Mouse (Mus musculus) CH12.LX (cell line): Measurements from ENCODE around the gene Snx17. TPM values are rescaled to one million over a fixed set of nuclear protein-coding genes. Genes with fewer than 3 reads are reported as not detected.

ENCODE experiments used
- DNase-seq: peaks from one replicate; pipeline ENCODE4 v3.0.0-alpha.2; 2013; ENCODE audit errors: extremely low read depth
- H3K27ac ChIP-seq: 2 replicates; pipeline ENCODE4 v1.5.1; 2012; ENCODE audit warnings: low read depth, mild to moderate bottlenecking, control low read depth, moderate library complexity; ENCODE audit not compliant: insufficient read depth
- H3K27me3 ChIP-seq: replicated peaks from 2 replicates; pipeline ENCODE3; 2012; ENCODE audit warnings: inconsistent platforms
- H3K36me3 ChIP-seq, 2 experiments: replicated peaks in 1 of 2; 2 replicates each; pipeline versions ENCODE3 to v1.6.1; 2012; ENCODE audit warnings: inconsistent platforms in 1 of 2, low read length in 1 of 2, mild to moderate bottlenecking in 1 of 2, mixed read lengths in 1 of 2, moderate library complexity in 1 of 2; ENCODE audit not compliant: control insufficient read depth in 1 of 2, insufficient read depth in 1 of 2
- H3K4me1 ChIP-seq, 2 experiments: 2 replicates each; pipeline ENCODE4 v1.6.1; 2012; ENCODE audit warnings: inconsistent platforms in 1 of 2, moderate library complexity in 1 of 2; ENCODE audit not compliant: insufficient read depth in 2 of 2, control insufficient read depth in 1 of 2
- H3K4me2 ChIP-seq: 2 replicates; pipeline ENCODE4 v1.6.1; 2012; ENCODE audit warnings: low read depth, mild to moderate bottlenecking, control low read depth; ENCODE audit not compliant: poor library complexity, insufficient read depth, severe bottlenecking
- H3K4me3 ChIP-seq, 3 experiments: fragments of 150-350 bp in 1 of 3; sonication (generic) in 1 of 3; replicated peaks in 1 of 3; 2 replicates each; pipeline versions ENCODE3 to v1.5.1; 2011 to 2012; ENCODE audit warnings: low read depth in 2 of 3, low read length in 2 of 3, mild to moderate bottlenecking in 2 of 3, moderate library complexity in 2 of 3, control low read depth in 1 of 3, improper control_type of control experiment in 1 of 3, inconsistent platforms in 1 of 3, mixed read lengths in 1 of 3; ENCODE audit not compliant: poor library complexity in 1 of 3
- H3K79me2 ChIP-seq: replicated peaks from 2 replicates; pipeline ENCODE4 v1.6.1; 2012; ENCODE audit warnings: mild to moderate bottlenecking, moderate library complexity; ENCODE audit not compliant: control insufficient read depth, poor library complexity, insufficient read depth, severe bottlenecking; ENCODE audit errors: extremely low read depth
- H3K9ac ChIP-seq: 2 replicates; pipeline ENCODE4 v1.6.1; 2012; ENCODE audit warnings: low read depth, mild to moderate bottlenecking, control low read depth, moderate library complexity; ENCODE audit not compliant: insufficient read depth
- H3K9me3 ChIP-seq: replicated peaks from 2 replicates; pipeline ENCODE3; 2012; ENCODE audit warnings: low read length, inconsistent platforms, mixed read lengths
- BHLHE40 ChIP-seq: IDR thresholded peaks from 2 replicates; pipeline ENCODE4 v1.6.1; 2011; ENCODE audit warnings: mild to moderate bottlenecking, low read depth, low read length, improper control_type of control experiment
- CHD1 ChIP-seq: IDR thresholded peaks from 2 replicates; pipeline ENCODE4 v1.6.1; 2012; ENCODE audit warnings: low read depth, low read length, improper control_type of control experiment, inconsistent platforms
- E2F4 ChIP-seq: IDR thresholded peaks from 2 replicates; pipeline ENCODE4 v1.6.1; 2011; ENCODE audit warnings: low read depth, low read length, improper control_type of control experiment; ENCODE audit not compliant: insufficient replicate concordance
- ELF1 ChIP-seq: IDR thresholded peaks from 2 replicates; pipeline ENCODE4 v1.6.1; 2014; ENCODE audit warnings: low read depth, mild to moderate bottlenecking, inconsistent platforms, low read length, improper control_type of control experiment
- HCFC1 ChIP-seq: IDR thresholded peaks from 2 replicates; pipeline ENCODE4 v1.6.1; 2012; ENCODE audit warnings: low read depth, mild to moderate bottlenecking, inconsistent platforms, low read length, improper control_type of control experiment
- JUND ChIP-seq: conservative IDR thresholded peaks from 2 replicates; pipeline ENCODE4 v1.6.1; 2011; ENCODE audit warnings: low read depth, low read length, improper control_type of control experiment
- MXI1 ChIP-seq: IDR thresholded peaks from 2 replicates; pipeline ENCODE4 v1.6.1; 2011; ENCODE audit warnings: mild to moderate bottlenecking, low read depth, low read length, improper control_type of control experiment
- POLR2A ChIP-seq: IDR thresholded peaks from 2 replicates; pipeline ENCODE4 v1.6.1; 2011; ENCODE audit warnings: low read depth, mild to moderate bottlenecking, improper control_type of control experiment, low read length
- RCOR1 ChIP-seq: conservative IDR thresholded peaks from 2 replicates; pipeline ENCODE4 v1.6.1; 2012; ENCODE audit warnings: low read depth, mild to moderate bottlenecking, inconsistent platforms, low read length, improper control_type of control experiment
- SIN3A ChIP-seq: IDR thresholded peaks from 2 replicates; pipeline ENCODE4 v1.6.1; 2012; ENCODE audit warnings: low read length, improper control_type of control experiment, inconsistent platforms
- TBP ChIP-seq: conservative IDR thresholded peaks from 2 replicates; pipeline ENCODE4 v1.6.1; 2011; ENCODE audit warnings: low read depth, low read length, improper control_type of control experiment
- ZMIZ1 ChIP-seq: IDR thresholded peaks from 2 replicates; pipeline ENCODE4 v1.6.1; 2012; ENCODE audit warnings: low read depth, mild to moderate bottlenecking, inconsistent platforms, low read length, improper control_type of control experiment
- dilution Hi-C: fragments of 300-500 bp; cut with MboI; formaldehyde crosslinking; loops from 2 replicates; pipeline ENCODE4 v1.14.3; 2020; ENCODE audit warnings: low sequenced_read_pairs; ENCODE audit not compliant: extremely low pct_unique_long_range_greater_than_20kb, extremely low pct_ligation_motif_present
- in situ Hi-C: fragments of 300-500 bp; cut with MboI; formaldehyde crosslinking; loops from 3 replicates; pipeline ENCODE4 v1.14.3; 2019; ENCODE audit warnings: low sequenced_read_pairs, low pct_ligation_motif_present, low pct_unique_long_range_greater_than_20kb, mixed read lengths
- polyA plus RNA-seq: library from polyadenylated mRNA; unstranded; fragments of >175 nt; gene quantifications from 2 replicates; pipeline ENCODE4 v1.2.1, GENCODE M21; 2012; ENCODE audit warnings: low read depth; ENCODE audit not compliant: insufficient read length
- total RNA-seq, 2 experiments: library from RNA; depleted of rRNA; stranded (reverse); fragments of 300-350 nt in 1 of 2; fragments of >200 nt in 1 of 2; gene quantifications; 2 replicates each; pipeline ENCODE4 v1.2.3; 2012 to 2014

Snx17 gene
- total and polyA plus RNA-seq, 3 experiments = 56.7 to 63.9 (median 61.5) TPM

- TF ChIP-seq POLR2A (no peak), E2F4 (no peak), JUND (no peak), CHD1 (peak; percentile 73; the same call in 1 of the 2 replicates)
- Histone ChIP-seq H3K4me3 (peak overlapping the region; percentile 55 to 96 (median 71)), H3K79me2 (peaks cover 27% of the 10 kb centered on the region), H3K4me2 (peak overlapping the region; percentile 94), H3K9ac (peak overlapping the region; percentile 91), H3K36me3 (peaks cover 56 to 68% of the 10 kb centered on the region in 2 experiments), H3K27ac (peak overlapping the region; percentile 54; the same call in 1 of the 2 replicates), H3K9me3 (no peaks in the 10 kb centered on the region), H3K4me1 (peaks cover 2 to 29% of the 10 kb centered on the region in 2 experiments; a peak in 3 of 4 replicates), H3K27me3 (no peaks in the 10 kb centered on the region)
- dilution Hi-C loops (no loop called here), in situ Hi-C loops (no loop called here)
- DNase-seq = peak; percentile 28
Measured at GRCm38 (mm10) chr5:31192045-31192938, 735 bp upstream of the Snx17 start.

GRCm38 (mm10) chr5:31193631-31194281, 729 bp downstream of the Snx17 start:
- peaks cover 2 to 29% of the 10 kb centered on the region in 2 experiments; a peak in 3 of 4 replicates for H3K4me1 ChIP-seq
- peaks cover 27% of the 10 kb centered on the region for H3K79me2 ChIP-seq
- H3K4me3 ChIP-seq = peak overlapping the region; percentile 83 to 96 (median 88)
- H3K4me2 ChIP-seq = peak overlapping the region; percentile 84; the same call in 1 of the 2 replicates
- peak overlapping the region; percentile 82 for H3K27ac ChIP-seq
- DNase-seq = no peak
- in situ Hi-C loops (no loop called here), dilution Hi-C loops (no loop called here)
- no peaks in the 10 kb centered on the region for H3K27me3 ChIP-seq
- H3K9me3 ChIP-seq = no peaks in the 10 kb centered on the region
- TF ChIP-seq BHLHE40 (peak; percentile 24; the same call in 1 of the 2 replicates), ZMIZ1 (0 out of 2 replicates have a peak, but pooled peaks have one; percentile 33), SIN3A (peak; percentile 55; the same call in 1 of the 2 replicates), HCFC1 (peak; percentile 35), ELF1 (peak; percentile 32; the same call in 1 of the 2 replicates), JUND (no peak), TBP (no peak), RCOR1 (0 out of 2 replicates have a peak, but pooled peaks have one; percentile 38), MXI1 (peak; percentile 46; the same call in 1 of the 2 replicates)
- peaks cover 58 to 69% of the 10 kb centered on the region in 2 experiments for H3K36me3 ChIP-seq
- peak overlapping the region; percentile 89 for H3K9ac ChIP-seq
